Mouse (Mus musculus): Measurements from ENCODE around the gene Tceal8. TPM values are rescaled to one million over a fixed set of nuclear protein-coding genes. Genes with fewer than 3 reads are reported as not detected.
"Not testable (repeated sequence)": the region's sequence is repeated elsewhere in the genome, so short reads cannot be mapped to it uniquely, and the experiment has no call there.

Tceal8 gene
- polyA plus RNA-seq (2015; fragmentation: Nextera tagmentation; extraction: Ambion mirVana) = 219 and 266 TPM in 2 replicates

GRCm38 (mm10) chrX:136172118-136172551 lies at the start of gene Tceal8:
Gene Tceal8, minus strand, starts transcription at chrX:136172342.
- Histone ChIP-seq H3K27me3 (no peaks in the 10 kb centered on the region; the same call in 1 of the 2 replicates), H3K4me1 (replicated peaks) (no peaks in the 10 kb centered on the region), H3K27ac (peak within 1 kb of the TSS; percentile 89), H3K9me3 (replicated peaks) (no peaks in the 10 kb centered on the region), H3K36me3 (no peaks in the 10 kb centered on the region), H3K9ac (peak within 1 kb of the TSS; percentile 58), H3K4me2 (peak within 1 kb of the TSS; percentile 60), H3K4me3 (peak within 1 kb of the TSS; percentile 58)
- peak; percentile 96 for ATAC-seq (replicated peaks; ENCODE audit: insufficient number of reproducible peaks, insufficient read depth, low FRiP score, low read depth)
- 18% methylated on average over 10 of the region's 10 CpGs for WGBS

GRCm38 (mm10) chrX:136216303-136216702 lies 44.2 kb upstream of the Tceal8 start:
- ATAC-seq (replicated peaks; ENCODE audit: insufficient number of reproducible peaks, insufficient read depth, low FRiP score, low read depth) = no peak
- no peaks in the 10 kb centered on the region for H3K4me1 ChIP-seq (replicated peaks)
- no peaks in the 10 kb centered on the region for H3K36me3 ChIP-seq
- H3K9me3 ChIP-seq (replicated peaks) = no peaks in the 10 kb centered on the region
- H3K4me2 ChIP-seq = no peak overlapping the region
- H3K27me3 ChIP-seq = no peaks in the 10 kb centered on the region
- H3K27ac ChIP-seq = peak overlapping the region; percentile 67
- H3K9ac ChIP-seq = no peak overlapping the region
- 38% methylated on average over 1 of the region's 1 CpGs for WGBS
- H3K4me3 ChIP-seq = no peak overlapping the region

- not testable (repeated sequence) for H3K9me3 ChIP-seq (replicated peaks); H3K36me3 ChIP-seq; H3K27me3 ChIP-seq; H3K4me1 ChIP-seq (replicated peaks)
- H3K9ac ChIP-seq = peak within 1 kb of the TSS; percentile 48; the same call in 1 of the 2 replicates
- 24% methylated on average over 21 of the region's 67 CpGs for WGBS
- peak within 1 kb of the TSS; percentile 55 for H3K4me2 ChIP-seq
- peak; percentile 88 for ATAC-seq (replicated peaks; ENCODE audit: insufficient number of reproducible peaks, insufficient read depth, low FRiP score, low read depth)
- peak within 1 kb of the TSS; percentile 47 for H3K4me3 ChIP-seq
- H3K27ac ChIP-seq = peak within 1 kb of the TSS; percentile 67
These were observed 42.9 kb upstream of the Tceal8 start, which contains the start of the genes Tceal7 and Bex1 for GRCm38 (mm10) chrX:136214729-136215677. Gene Tceal7, plus strand, starts transcription at chrX:136214779. Gene Bex1, minus strand, starts transcription at chrX:136215513.

GRCm38 (mm10) chrX:136213396-136213795 lies 41.3 kb upstream of the Tceal8 start:
- no peak overlapping the region for H3K4me2 ChIP-seq
- no peak overlapping the region for H3K9ac ChIP-seq
- 34% methylated on average over 2 of the region's 2 CpGs for WGBS

GRCm38 (mm10) chrX:136204406-136204805 lies 32.3 kb upstream of the Tceal8 start:
- Histone ChIP-seq H3K4me3 (no peak overlapping the region), H3K9me3 (replicated peaks) (no peaks in the 10 kb centered on the region), H3K36me3 (no peaks in the 10 kb centered on the region), H3K27me3 (no peaks in the 10 kb centered on the region), H3K4me1 (replicated peaks) (no peaks in the 10 kb centered on the region), H3K27ac (no peak overlapping the region), H3K9ac (no peak overlapping the region), H3K4me2 (no peak overlapping the region)
- WGBS = 76% methylated on average over 6 of the region's 6 CpGs
- ATAC-seq (replicated peaks; ENCODE audit: insufficient number of reproducible peaks, insufficient read depth, low FRiP score, low read depth) = no peak

More at GRCm38 (mm10) chrX:136213396-136213795, 41.3 kb upstream of the Tceal8 start:
- H3K27ac ChIP-seq = no peak overlapping the region
- H3K4me1 ChIP-seq (replicated peaks) = no peaks in the 10 kb centered on the region
- H3K36me3 ChIP-seq = no peaks in the 10 kb centered on the region
- H3K9me3 ChIP-seq (replicated peaks) = no peaks in the 10 kb centered on the region
- H3K27me3 ChIP-seq = no peaks in the 10 kb centered on the region
- no peak overlapping the region for H3K4me3 ChIP-seq
- no peak for ATAC-seq (replicated peaks; ENCODE audit: insufficient number of reproducible peaks, insufficient read depth, low FRiP score, low read depth)

GRCm38 (mm10) chrX:136203664-136204066 lies 31.5 kb upstream of the Tceal8 start, which contains the start of gene Tceal5:
Gene Tceal5, minus strand, starts transcription at chrX:136203876.
- Histone ChIP-seq H3K9ac (peak within 1 kb of the TSS; percentile 38), H3K27me3 (no peaks in the 10 kb centered on the region), H3K4me1 (replicated peaks) (no peaks in the 10 kb centered on the region), H3K9me3 (replicated peaks) (no peaks in the 10 kb centered on the region), H3K36me3 (no peaks in the 10 kb centered on the region), H3K4me2 (peak within 1 kb of the TSS; percentile 63), H3K4me3 (peak within 1 kb of the TSS; percentile 50), H3K27ac (peak within 1 kb of the TSS; percentile 58)
- peak; percentile 69 for ATAC-seq (replicated peaks; ENCODE audit: insufficient number of reproducible peaks, insufficient read depth, low FRiP score, low read depth)
- WGBS = 12% methylated on average over 9 of the region's 9 CpGs

- no peaks in the 10 kb centered on the region for H3K9me3 ChIP-seq (replicated peaks)
- WGBS = 12% methylated on average over 7 of the region's 7 CpGs
- H3K4me2 ChIP-seq = peak overlapping the region; percentile 63
- H3K9ac ChIP-seq = peak overlapping the region; percentile 38
- peak overlapping the region; percentile 58 for H3K27ac ChIP-seq
- no peaks in the 10 kb centered on the region for H3K4me1 ChIP-seq (replicated peaks)
- peak overlapping the region; percentile 50 for H3K4me3 ChIP-seq
- no peaks in the 10 kb centered on the region for H3K36me3 ChIP-seq
- no peaks in the 10 kb centered on the region for H3K27me3 ChIP-seq
- ATAC-seq (replicated peaks; ENCODE audit: insufficient number of reproducible peaks, insufficient read depth, low FRiP score, low read depth) = peak; percentile 31; the same call in 1 of the 2 replicates
These were observed 31.1 kb upstream of the Tceal8 start for GRCm38 (mm10) chrX:136203257-136203656.

GRCm38 (mm10) chrX:136196873-136197272 lies 24.7 kb upstream of the Tceal8 start:
- no peak overlapping the region for H3K9ac ChIP-seq
- no peak overlapping the region for H3K27ac ChIP-seq
- no peaks in the 10 kb centered on the region for H3K9me3 ChIP-seq (replicated peaks)
- no peaks in the 10 kb centered on the region for H3K27me3 ChIP-seq
- no peak overlapping the region for H3K4me3 ChIP-seq
- no peak for ATAC-seq (replicated peaks; ENCODE audit: insufficient number of reproducible peaks, insufficient read depth, low FRiP score, low read depth)
- no peaks in the 10 kb centered on the region for H3K4me1 ChIP-seq (replicated peaks)
- 51% methylated on average over 1 of the region's 1 CpGs for WGBS
- H3K4me2 ChIP-seq = no peak overlapping the region
- no peaks in the 10 kb centered on the region for H3K36me3 ChIP-seq

- Histone ChIP-seq H3K9me3 (replicated peaks) (no peaks in the 10 kb centered on the region), H3K27me3 (no peaks in the 10 kb centered on the region), H3K27ac (no peak overlapping the region), H3K4me1 (replicated peaks) (no peaks in the 10 kb centered on the region), H3K4me3 (no peak overlapping the region), H3K9ac (no peak overlapping the region), H3K36me3 (no peaks in the 10 kb centered on the region), H3K4me2 (no peak overlapping the region)
- WGBS = 75% methylated on average over 16 of the region's 16 CpGs
- no peak for ATAC-seq (replicated peaks; ENCODE audit: insufficient number of reproducible peaks, insufficient read depth, low FRiP score, low read depth)
These were observed 23.2 kb upstream of the Tceal8 start for GRCm38 (mm10) chrX:136195193-136195944.

- H3K4me1 ChIP-seq (replicated peaks) = no peaks in the 10 kb centered on the region
- H3K4me2 ChIP-seq = no peak overlapping the region
- H3K27me3 ChIP-seq = no peaks in the 10 kb centered on the region
- H3K9me3 ChIP-seq (replicated peaks) = no peaks in the 10 kb centered on the region
- H3K4me3 ChIP-seq = no peak overlapping the region
- no peak overlapping the region for H3K27ac ChIP-seq
- no peaks in the 10 kb centered on the region for H3K36me3 ChIP-seq
- WGBS = 83% methylated on average over 1 of the region's 1 CpGs
- ATAC-seq (replicated peaks; ENCODE audit: insufficient number of reproducible peaks, insufficient read depth, low FRiP score, low read depth) = no peak
- no peak overlapping the region for H3K9ac ChIP-seq
These were observed 11.0 kb upstream of the Tceal8 start for GRCm38 (mm10) chrX:136183107-136183506.

All from heart, embryonic 15.5 days (tissue).